In the genomic region with DNA sequence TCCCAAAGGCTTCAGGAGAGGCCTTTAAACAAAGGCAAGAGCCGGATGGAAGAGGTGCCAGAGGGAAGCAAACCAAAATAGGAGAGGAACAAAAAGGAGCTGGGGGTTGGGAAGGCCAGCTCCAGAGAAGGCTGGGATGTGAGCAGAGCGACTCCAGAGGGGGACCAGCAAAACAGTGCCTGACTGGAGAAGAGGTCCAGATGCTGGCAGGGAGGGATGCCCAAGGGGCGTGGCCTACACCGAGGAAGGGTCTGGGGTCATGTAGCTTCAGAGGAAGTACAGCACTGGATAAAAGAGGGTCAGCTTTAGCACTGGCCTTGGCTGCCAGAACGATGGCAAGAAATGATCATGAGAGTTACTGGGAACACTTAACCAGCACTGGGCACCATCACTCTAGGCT, we compare ENCODE assay signal across 10 mouse cellular contexts. TPM values are rescaled to one million over a fixed set of nuclear protein-coding genes. Genes with fewer than 3 reads are reported as not detected.
DNase-seq lines count a peak whose midpoint lies in the region; ATAC-seq lines count a peak whose summit lies in the region.
"Had no signal": no experiment of that assay in that cellular context is flagged by ENCODE, and none has a peak within 500 bp of the region (broad histone marks: within the 10 kb centered on the region; RNA-seq: fewer than 3 reads in every experiment).

No protein-coding gene starts in this region.

- peaks cover 48% of the 10 kb centered on the region for H3K4me1 ChIP-seq in heart, embryonic 15.5 days (replicated peaks)
- H3K4me1 ChIP-seq in lung, embryonic 15.5 days, result peaks cover 71% of the 10 kb centered on the region

- H3K9ac ChIP-seq in heart, embryonic 15.5 days, result no peak overlapping the region
- H3K9ac ChIP-seq in lung, embryonic 15.5 days, result 0 out of 2 replicates have a peak overlapping the region, but pooled peaks have one; percentile 8

- peak overlapping the region; percentile 77; the same call in 1 of the 2 replicates for H3K27ac ChIP-seq in heart, embryonic 15.5 days
- peak overlapping the region; percentile 90 for H3K27ac ChIP-seq in lung, embryonic 15.5 days

- H3K36me3 ChIP-seq in heart, embryonic 15.5 days, result no peaks in the 10 kb centered on the region
- H3K36me3 ChIP-seq in lung, embryonic 15.5 days, result no peaks in the 10 kb centered on the region

- H3K9me3 ChIP-seq in heart, embryonic 15.5 days (replicated peaks), result no peaks in the 10 kb centered on the region
- no peaks in the 10 kb centered on the region for H3K9me3 ChIP-seq in lung, embryonic 15.5 days

- H3K27me3 ChIP-seq in heart, embryonic 15.5 days, result peaks cover 9% of the 10 kb centered on the region
- no peaks in the 10 kb centered on the region for H3K27me3 ChIP-seq in lung, embryonic 15.5 days

- no peak overlapping the region for H3K4me3 ChIP-seq in heart, embryonic 15.5 days
- H3K4me3 ChIP-seq in lung, embryonic 15.5 days, result no peak overlapping the region

- no peak overlapping the region for H3K4me2 ChIP-seq in heart, embryonic 15.5 days
- peak overlapping the region; percentile 37 for H3K4me2 ChIP-seq in lung, embryonic 15.5 days

- WGBS in heart, embryonic 15.5 days, result 34% methylated on average over 5 of the region's 5 CpGs
- 16% methylated on average over 5 of the region's 5 CpGs for WGBS in lung, embryonic 15.5 days

- peak; percentile 66 to 71 for DNase-seq in kidney, postnatal 4 days
- no peak for DNase-seq in kidney, adult 8-10 months
- DNase-seq in embryo, embryonic 9.5 days (ENCODE audit: extremely low spot score), result peak; percentile 58
- no peak for DNase-seq in MN1 (ENCODE audit: low spot score)
- no peak for DNase-seq in gastrocnemius, adult 8-10 months (ENCODE audit: low spot score in 2 of 2)

- no peak for ATAC-seq in heart, embryonic 15.5 days (replicated peaks; ENCODE audit: insufficient number of reproducible peaks, insufficient read depth, low FRiP score, low read depth)
- peak; percentile 72 for ATAC-seq in lung, embryonic 15.5 days (ENCODE audit: borderline replicate concordance, extremely low read depth, low FRiP score, low TSS enrichment)
- no peak for ATAC-seq in CD4-positive, CD25-positive, alpha-beta regulatory T cell, adult 4 months

RNA-seq across cellular contexts. Expression of a gene that starts 8.4 kb away (rescaled TPM):
- polyA plus RNA-seq in heart, embryonic 15.5 days (2015; fragmentation: Nextera tagmentation; extraction: Ambion mirVana), result 0.88 and 1.5 TPM in 2 replicates
- 3.1 and 3.2 TPM in 2 replicates for polyA plus RNA-seq in lung, embryonic 15.5 days (2015; fragmentation: Nextera tagmentation; extraction: Ambion mirVana)
- total RNA-seq in gastrocnemius, adult 8-10 months (2022), result 10 to 100 TPM in 1 of 4 experiments, 1 to 10 TPM in 3; 7.9 to 10.7 (median 8.8) TPM
- not detected for polyA plus RNA-seq in CD4-positive, CD25-positive, alpha-beta regulatory T cell, adult 4 months (2017; shearing (Covaris generic))
- total RNA-seq: hematopoietic stem cell, adult 5-6 weeks; monocyte, adult 5-6 weeks had no signal

RNA-seq across cellular contexts. Expression of a gene that starts 55.8 kb away (rescaled TPM):
- 4.8 and 7.8 TPM in 2 replicates for polyA plus RNA-seq in heart, embryonic 15.5 days (2015; fragmentation: Nextera tagmentation; extraction: Ambion mirVana)
- 5.6 and 6.5 TPM in 2 replicates for polyA plus RNA-seq in lung, embryonic 15.5 days (2015; fragmentation: Nextera tagmentation; extraction: Ambion mirVana)
- total RNA-seq in gastrocnemius, adult 8-10 months (2022), result not detected
- under 1 TPM in 1 of 2 experiments, not detected in 1; 0.19 TPM for polyA plus RNA-seq in CD4-positive, CD25-positive, alpha-beta regulatory T cell, adult 4 months (2017; shearing (Covaris generic))
- total RNA-seq: hematopoietic stem cell, adult 5-6 weeks; monocyte, adult 5-6 weeks had no signal

Comparison
In these comparisons a context has a peak if more than half of its experiments do, and no peak if none do; other contexts are left out.
1. DNase-seq: peak in kidney, postnatal 4 days (2 of 2) and embryo, embryonic 9.5 days (single experiment); none in kidney, adult 8-10 months (0 of 2), MN1 (single experiment) and gastrocnemius, adult 8-10 months (0 of 2).